Mouse (Mus musculus) MEL (cell line): ENCODE measurements at regions not wholly inside any gene's neighbourhood (a gene's known extent, or its start where the extent isn't known, plus 50 kb on each side); places are given as distances from the start of the nearest gene placed in this dataset.

Source experiments
- DNase-seq: peaks from one replicate; pipeline ENCODE4 v3.0.0; 2011; ENCODE audit warnings: low read depth, low spot score
- H3K27ac ChIP-seq: 2 replicates; pipeline ENCODE4 v1.5.1; 2012; ENCODE audit warnings: low read depth, mild to moderate bottlenecking, control low read depth, low read length, moderate library complexity; ENCODE audit not compliant: control insufficient read depth
- H3K27me3 ChIP-seq, 2 experiments: fragments of 150-350 bp in 1 of 2; sonication (generic) in 1 of 2; 2 replicates each; pipeline ENCODE4 v1.6.1; 2012; ENCODE audit warnings: low read length in 2 of 2, mild to moderate bottlenecking in 2 of 2, improper control_type of control experiment in 1 of 2, moderate library complexity in 1 of 2; ENCODE audit not compliant: insufficient read depth in 2 of 2, control insufficient read depth in 1 of 2
- H3K36me3 ChIP-seq, 2 experiments: 2 replicates each; pipeline ENCODE4 v1.6.1; 2012 to 2014; ENCODE audit warnings: low read length in 2 of 2, improper control_type of control experiment in 1 of 2, inconsistent platforms in 1 of 2, mild to moderate bottlenecking in 1 of 2; ENCODE audit not compliant: insufficient read depth in 2 of 2, control insufficient read depth in 1 of 2
- H3K4me1 ChIP-seq, 2 experiments: fragments of 150-350 bp in 1 of 2; sonication (generic) in 1 of 2; 2 replicates each; pipeline ENCODE4 v1.6.1; 2012; ENCODE audit warnings: low read length in 2 of 2, improper control_type of control experiment in 1 of 2, mild to moderate bottlenecking in 1 of 2; ENCODE audit not compliant: insufficient read depth in 2 of 2, control insufficient read depth in 1 of 2
- H3K4me3 ChIP-seq, 2 experiments: fragments of 150-350 bp in 1 of 2; sonication (generic) in 1 of 2; 2 replicates each; pipeline ENCODE4 v1.5.1; 2012; ENCODE audit warnings: low read depth in 2 of 2, low read length in 2 of 2, mild to moderate bottlenecking in 2 of 2, moderate library complexity in 2 of 2, control low read depth in 1 of 2, improper control_type of control experiment in 1 of 2; ENCODE audit not compliant: control insufficient read depth in 1 of 2, insufficient read depth in 1 of 2
- H3K79me2 ChIP-seq: 2 replicates; pipeline ENCODE4 v1.6.1; 2012; ENCODE audit warnings: mild to moderate bottlenecking, low read length, moderate library complexity; ENCODE audit not compliant: control insufficient read depth, poor library complexity, insufficient read depth
- H3K9ac ChIP-seq: 2 replicates; pipeline ENCODE4 v1.6.1; 2012; ENCODE audit warnings: low read depth, mild to moderate bottlenecking, control low read depth, low read length, moderate library complexity; ENCODE audit not compliant: control insufficient read depth, poor library complexity, severe bottlenecking
- H3K9me3 ChIP-seq: fragments of 150-350 bp; sonication (generic); replicated peaks from 2 replicates; pipeline ENCODE4 v1.6.1; 2012; ENCODE audit warnings: mild to moderate bottlenecking, low read length, improper control_type of control experiment, moderate library complexity; ENCODE audit not compliant: insufficient read depth
- CTCF ChIP-seq, 3 experiments: IDR thresholded peaks in 2 of 3; conservative IDR thresholded peaks in 1 of 3; 2 replicates each; pipeline ENCODE4 v1.5.1; 2011 to 2012; ENCODE audit warnings: low read length in 3 of 3, low read depth in 2 of 3, mild to moderate bottlenecking in 2 of 3, improper control_type of control experiment in 1 of 3, inconsistent platforms in 1 of 3, mixed read lengths in 1 of 3, moderate library complexity in 1 of 3; ENCODE audit not compliant: control insufficient read depth in 1 of 3, insufficient read depth in 1 of 3, poor library complexity in 1 of 3, severe bottlenecking in 1 of 3
- E2F4 ChIP-seq: IDR thresholded peaks from 2 replicates; pipeline ENCODE4 v1.6.1; 2011; ENCODE audit warnings: low read depth, low read length, improper control_type of control experiment, borderline replicate concordance
- EP300 ChIP-seq, 2 experiments: IDR thresholded peaks; 2 replicates each; pipeline ENCODE4 v1.6.1; 2011; ENCODE audit warnings: improper control_type of control experiment in 2 of 2, low read length in 2 of 2, low read depth in 1 of 2, mild to moderate bottlenecking in 1 of 2
- GATA1 ChIP-seq: IDR thresholded peaks from 2 replicates; pipeline ENCODE4 v1.6.1; 2011; ENCODE audit warnings: low read depth, low read length, improper control_type of control experiment
- HCFC1 ChIP-seq: IDR thresholded peaks from 2 replicates; pipeline ENCODE4 v1.6.1; 2012; ENCODE audit warnings: low read depth, mild to moderate bottlenecking, inconsistent platforms, low read length, improper control_type of control experiment, moderate library complexity
- MAFK ChIP-seq: IDR thresholded peaks from 2 replicates; pipeline ENCODE4 v1.6.1; 2011; ENCODE audit warnings: low read depth, mild to moderate bottlenecking, low read length, improper control_type of control experiment, borderline replicate concordance
- MAZ ChIP-seq: IDR thresholded peaks from 2 replicates; pipeline ENCODE4 v1.6.1; 2012; ENCODE audit warnings: low read depth, mild to moderate bottlenecking, inconsistent platforms, low read length, improper control_type of control experiment
- MEF2A ChIP-seq: IDR thresholded peaks from 2 replicates; pipeline ENCODE4 v1.6.1; 2014; ENCODE audit warnings: low read depth, mild to moderate bottlenecking, inconsistent platforms, low read length, improper control_type of control experiment; ENCODE audit not compliant: poor library complexity, insufficient replicate concordance, severe bottlenecking; ENCODE audit errors: extremely low read depth
- MXI1 ChIP-seq: IDR thresholded peaks from 2 replicates; pipeline ENCODE4 v1.6.1; 2011; ENCODE audit warnings: mild to moderate bottlenecking, low read depth, low read length, improper control_type of control experiment
- MYB ChIP-seq: IDR thresholded peaks from 2 replicates; pipeline ENCODE4 v1.6.1; 2011; ENCODE audit warnings: mild to moderate bottlenecking, low read depth, low read length, improper control_type of control experiment
- NELFE ChIP-seq: IDR thresholded peaks from 2 replicates; pipeline ENCODE4 v1.6.1; 2011; ENCODE audit warnings: low read depth, low read length, improper control_type of control experiment
- POLR2A ChIP-seq, 2 experiments: IDR thresholded peaks; 2 replicates each; pipeline ENCODE4 v1.6.1; 2011 to 2012; ENCODE audit warnings: low read length in 2 of 2, mild to moderate bottlenecking in 2 of 2, control low read depth in 1 of 2, improper control_type of control experiment in 1 of 2, low read depth in 1 of 2, moderate library complexity in 1 of 2; ENCODE audit not compliant: control insufficient read depth in 1 of 2, insufficient read depth in 1 of 2, poor library complexity in 1 of 2
- RAD21 ChIP-seq: IDR thresholded peaks from 2 replicates; pipeline ENCODE4 v1.6.1; 2011; ENCODE audit warnings: mild to moderate bottlenecking, low read depth, low read length, improper control_type of control experiment
- SIN3A ChIP-seq: IDR thresholded peaks from 2 replicates; pipeline ENCODE4 v1.6.1; 2012; ENCODE audit warnings: low read length, improper control_type of control experiment, inconsistent platforms
- TAL1 ChIP-seq: IDR thresholded peaks from 2 replicates; pipeline ENCODE4 v1.6.1; 2012; ENCODE audit warnings: mild to moderate bottlenecking, inconsistent platforms, low read length, moderate library complexity, mixed read lengths
- TBP ChIP-seq: IDR thresholded peaks from 2 replicates; pipeline ENCODE4 v1.8.0; 2011; ENCODE audit warnings: low read depth, low read length, improper control_type of control experiment
- TCF12 ChIP-seq: IDR thresholded peaks from 2 replicates; pipeline ENCODE4 v1.6.1; 2014; ENCODE audit warnings: low read depth, mild to moderate bottlenecking, inconsistent platforms, low read length, improper control_type of control experiment, moderate library complexity
- ZMIZ1 ChIP-seq: IDR thresholded peaks from 2 replicates; pipeline ENCODE4 v1.6.1; 2012; ENCODE audit warnings: low read depth, mild to moderate bottlenecking, inconsistent platforms, low read length, improper control_type of control experiment, moderate library complexity

DNA sequence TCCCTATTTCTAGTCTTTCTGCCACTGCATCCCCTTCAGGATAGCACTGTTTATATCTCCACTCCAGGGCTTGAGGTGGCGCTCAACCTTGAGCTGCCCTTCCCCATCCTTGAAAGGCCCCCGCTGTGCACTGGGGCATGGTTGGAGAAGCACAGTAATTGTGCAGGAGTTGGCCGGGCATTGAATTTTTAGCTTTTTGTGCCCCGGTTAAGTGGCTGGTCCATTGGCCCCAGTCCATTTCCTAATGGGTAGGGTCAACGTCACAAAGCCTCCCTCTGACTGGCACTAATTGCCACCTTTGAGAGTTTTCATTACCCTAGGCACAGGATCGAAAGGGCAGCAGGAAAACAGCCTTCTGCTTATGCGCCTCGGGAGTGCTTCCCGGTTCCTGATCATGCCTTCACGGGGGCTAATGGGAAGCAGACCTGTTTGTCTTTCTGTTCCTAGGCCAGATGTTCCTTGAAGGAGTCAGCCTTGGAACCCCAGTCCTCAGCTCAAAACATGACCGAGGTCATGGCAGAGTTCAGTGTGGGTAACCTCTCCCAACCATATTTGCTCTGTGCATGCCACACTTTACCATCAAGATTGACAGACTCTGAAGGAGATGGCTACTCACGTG lies 80.5 kb upstream of the Ankrd55 start:
- no peak overlapping the region for H3K4me3 ChIP-seq
- no peaks in the 10 kb centered on the region for H3K4me1 ChIP-seq
- TF ChIP-seq TAL1 (no peak), HCFC1 (no peak), TBP (no peak), TCF12 (no peak), POLR2A (IDR thresholded peaks at IDR 0.05; ENCODE audit: control insufficient read depth in 1 of 2, insufficient read depth in 1 of 2, low read depth in 1 of 2, low read length in 2 of 2, poor library complexity in 1 of 2) (no peak), EP300 (IDR thresholded peaks at IDR 0.05; ENCODE audit: low read depth in 1 of 2, low read length in 2 of 2) (no peak), SIN3A (no peak), MEF2A (no peak), RAD21 (no peak), MYB (no peak), MXI1 (no peak), CTCF (IDR thresholded peaks at IDR 0.05 in 2 of 3, conservative IDR thresholded peaks at IDR 0.05 in 1 of 3; ENCODE audit: control insufficient read depth in 1 of 3, insufficient read depth in 1 of 3, low read depth in 2 of 3, low read length in 3 of 3, poor library complexity in 1 of 3, severe bottlenecking in 1 of 3) (no peak)
- no peaks in the 10 kb centered on the region; a peak in 1 of 4 replicates for H3K27me3 ChIP-seq
- no peak overlapping the region for H3K27ac ChIP-seq
- H3K9me3 ChIP-seq = no peaks in the 10 kb centered on the region
- no peak overlapping the region for H3K9ac ChIP-seq
- DNase-seq = no peak
- no peaks in the 10 kb centered on the region for H3K79me2 ChIP-seq
- no peaks in the 10 kb centered on the region for H3K36me3 ChIP-seq

DNA sequence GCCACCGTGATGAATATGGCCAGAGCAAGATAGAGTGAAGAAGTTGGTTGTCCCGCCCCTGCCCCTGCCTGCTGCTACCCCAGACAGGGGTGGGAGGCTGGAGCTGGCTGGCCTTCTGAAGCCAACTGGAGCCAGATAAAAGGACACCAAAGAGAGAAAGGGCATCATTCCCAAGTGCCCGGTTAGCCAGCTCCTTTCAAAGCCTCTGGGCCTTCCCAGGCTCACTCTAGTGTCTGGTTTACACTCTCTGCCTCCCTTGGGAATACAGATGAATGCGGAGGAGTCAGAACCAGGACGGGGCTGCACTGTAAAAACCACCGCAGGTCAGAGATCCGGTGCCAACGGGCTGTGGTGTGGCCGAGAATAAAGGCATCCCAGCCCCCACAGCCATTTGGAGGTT lies 76.4 kb upstream of the Ankrd55 start:
- Histone ChIP-seq H3K9me3 (no peaks in the 10 kb centered on the region), H3K36me3 (no peaks in the 10 kb centered on the region), H3K9ac (no peak overlapping the region), H3K27me3 (no peaks in the 10 kb centered on the region; a peak in 1 of 4 replicates), H3K4me1 (no peaks in the 10 kb centered on the region), H3K4me3 (no peak overlapping the region), H3K79me2 (no peaks in the 10 kb centered on the region), H3K27ac (no peak overlapping the region)
- TF ChIP-seq MEF2A (no peak), ZMIZ1 (no peak)
- DNase-seq = no peak

DNA sequence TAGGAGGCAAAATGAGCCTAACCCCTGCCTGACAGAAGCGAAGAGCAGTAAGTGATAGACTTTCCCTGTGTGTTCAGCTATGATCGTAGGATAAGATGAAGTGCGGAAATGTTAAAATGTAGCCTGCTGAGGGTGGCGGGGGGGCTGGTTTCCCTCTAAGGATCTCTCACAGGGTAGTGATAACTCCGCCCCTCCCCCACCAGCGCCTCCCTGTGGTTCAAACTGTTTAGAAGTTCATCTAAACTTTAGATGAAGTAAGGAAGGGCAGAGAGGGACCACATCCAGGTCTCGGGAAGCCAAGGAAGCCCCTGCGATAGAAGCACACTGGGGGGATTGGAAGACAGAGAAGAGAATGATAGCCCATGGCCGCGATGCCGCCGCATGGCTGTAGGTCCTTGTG lies 75.9 kb upstream of the Ankrd55 start:
- H3K9ac ChIP-seq = no peak overlapping the region
- TF ChIP-seq MAFK (no peak), RAD21 (no peak), GATA1 (no peak), POLR2A (IDR thresholded peaks at IDR 0.05; ENCODE audit: control insufficient read depth in 1 of 2, insufficient read depth in 1 of 2, low read depth in 1 of 2, low read length in 2 of 2, poor library complexity in 1 of 2) (no peak), MAZ (no peak), NELFE (no peak), MYB (no peak), MXI1 (no peak), TBP (no peak), HCFC1 (no peak), E2F4 (no peak)
- H3K27me3 ChIP-seq = peaks cover 0 to 2% of the 10 kb centered on the region in 2 experiments; a peak in 1 of 4 replicates
- no peak for DNase-seq
- H3K9me3 ChIP-seq = no peaks in the 10 kb centered on the region
- no peaks in the 10 kb centered on the region for H3K4me1 ChIP-seq
- no peak overlapping the region for H3K4me3 ChIP-seq
- no peaks in the 10 kb centered on the region for H3K36me3 ChIP-seq
- H3K79me2 ChIP-seq = no peaks in the 10 kb centered on the region
- H3K27ac ChIP-seq = no peak overlapping the region
